Mouse (Mus musculus) left cerebral cortex, postnatal 14 days (tissue): ENCODE results near the gene Prelid1. TPM values are rescaled to one million over a fixed set of nuclear protein-coding genes. Genes with fewer than 3 reads are reported as not detected.

Source experiments
- DNase-seq, 2 experiments: peaks; one replicate each; pipeline ENCODE4 v3.0.0; 2021 to 2022; ENCODE audit warnings: low spot score in 2 of 2, mixed read lengths in 1 of 2
- intact Hi-C: fragments of 180-260 bp; cut with DNase I; formaldehyde crosslinking; loops from one replicate; pipeline ENCODE4 v1.15.1; 2025
- total RNA-seq, 2 experiments: library from RNA; stranded (reverse); gene quantifications; 2 replicates each; pipeline ENCODE4 v1.2.3; 2021

The Prelid1 gene
- total RNA-seq, 2 experiments from 2014 or later, result 161 to 168 TPM

- intact Hi-C loops, result no loop called here
- no peak for DNase-seq
These were observed 51.4 kb downstream of the Prelid1 start for GRCm38 (mm10) chr13:55371740-55372139.

GRCm38 (mm10) chr13:55374206-55374924 lies 54.1 kb downstream of the Prelid1 start:
- intact Hi-C loops, result no loop called here
- no peak for DNase-seq

Other genes with a start within 250 kb of the Prelid1 start
- gene Uimc1, start 220.2 kb upstream of the Prelid1 start, total RNA-seq, result 10 to 100 TPM; 14.3 TPM
- 10 to 100 TPM; 40.7 to 42.8 TPM for gene Zfp346, start 215.2 kb upstream of the Prelid1 start, total RNA-seq
- gene Gm17617, start 187.0 kb upstream of the Prelid1 start, total RNA-seq, result not detected
- gene Fgfr4, start 167.9 kb upstream of the Prelid1 start, total RNA-seq, result under 1 TPM; 0.11 to 0.25 TPM
- 100 to 1,000 TPM; 135 to 140 TPM for gene Nsd1, start 110.7 kb upstream of the Prelid1 start, total RNA-seq
- gene Rab24, start 1.4 kb downstream of the Prelid1 start, total RNA-seq, result 10 to 100 TPM; 73.7 to 74.0 TPM
- 1 to 10 TPM; 1.2 to 1.6 TPM for gene Mxd3, start 9.3 kb downstream of the Prelid1 start, total RNA-seq
- gene Lman2, start 42.3 kb downstream of the Prelid1 start, total RNA-seq, result 10 to 100 TPM; 47.5 to 51.0 TPM
- 10 to 100 TPM; 33.3 to 35.4 TPM for gene Rgs14, start 49.2 kb downstream of the Prelid1 start, total RNA-seq
- gene Slc34a1, start 77.7 kb downstream of the Prelid1 start, total RNA-seq, result under 1 TPM in 1 of 2 experiments, not detected in 1; 0.72 TPM
- gene Pfn3, start 94.7 kb downstream of the Prelid1 start, total RNA-seq, result under 1 TPM in 1 of 2 experiments, not detected in 1; 0.70 TPM
- gene F12, start 106.3 kb downstream of the Prelid1 start, total RNA-seq, result under 1 TPM in 1 of 2 experiments, not detected in 1; 0.30 TPM
- 10 to 100 TPM; 67.5 to 67.8 TPM for gene Grk6, start 124.6 kb downstream of the Prelid1 start, total RNA-seq
- 100 to 1,000 TPM in 1 of 2 experiments, 10 to 100 TPM in 1; 98.9 to 104 TPM for gene Prr7, start 143.8 kb downstream of the Prelid1 start, total RNA-seq
- 100 to 1,000 TPM; 326 to 327 TPM for gene Dbn1, start 167.6 kb downstream of the Prelid1 start, total RNA-seq
- gene Pdlim7, start 193.2 kb downstream of the Prelid1 start, total RNA-seq, result 10 to 100 TPM; 66.0 to 79.4 TPM
- gene Dok3, start 208.8 kb downstream of the Prelid1 start, total RNA-seq, result 1 to 10 TPM; 6.2 to 7.9 TPM
- 10 to 100 TPM; 47.5 to 50.9 TPM for gene Ddx41, start 216.2 kb downstream of the Prelid1 start, total RNA-seq